Mouse (Mus musculus) embryonic facial prominence, embryonic 13.5 days (tissue): ENCODE results near the gene Rpp21. TPM values are rescaled to one million over a fixed set of nuclear protein-coding genes. Genes with fewer than 3 reads are reported as not detected.
"Not testable (repeated sequence)": the region's sequence is repeated elsewhere in the genome, so short reads cannot be mapped to it uniquely, and the experiment has no call there.

Experiments
- ATAC-seq: fragments of 200-750 bp; cut with Nextera tagmentation; 2 replicates; pipeline ENCODE4 v1.8.0; 2017; ENCODE audit warnings: low read depth; ENCODE audit not compliant: insufficient number of reproducible peaks, insufficient read depth, low FRiP score, low TSS enrichment
- H3K27ac ChIP-seq: fragments of 300-500 bp; sonication (generic); 2 replicates; pipeline ENCODE4 v1.5.1; 2015; ENCODE audit warnings: moderate library complexity, mild to moderate bottlenecking, inconsistent platforms
- H3K27me3 ChIP-seq: fragments of 300-500 bp; sonication (generic); 2 replicates; pipeline ENCODE4 v1.6.1; 2015; ENCODE audit warnings: mild to moderate bottlenecking, inconsistent platforms
- H3K36me3 ChIP-seq: fragments of 300-500 bp; sonication (generic); 2 replicates; pipeline ENCODE4 v1.6.1; 2015; ENCODE audit warnings: mild to moderate bottlenecking, inconsistent platforms
- H3K4me1 ChIP-seq: fragments of 300-500 bp; sonication (generic); 2 replicates; pipeline ENCODE4 v1.6.1; 2015; ENCODE audit warnings: inconsistent platforms
- H3K4me2 ChIP-seq: fragments of 300-500 bp; sonication (generic); 2 replicates; pipeline ENCODE4 v1.6.1; 2015; ENCODE audit warnings: moderate library complexity, mild to moderate bottlenecking, inconsistent platforms
- H3K4me3 ChIP-seq: fragments of 300-500 bp; sonication (generic); 2 replicates; pipeline ENCODE4 v1.5.1; 2015; ENCODE audit warnings: mild to moderate bottlenecking, inconsistent platforms
- H3K9ac ChIP-seq: fragments of 300-500 bp; sonication (generic); 2 replicates; pipeline ENCODE4 v1.6.1; 2015; ENCODE audit warnings: mild to moderate bottlenecking, inconsistent platforms
- H3K9me3 ChIP-seq: fragments of 300-500 bp; sonication (generic); 2 replicates; pipeline ENCODE4 v1.6.1; 2016; ENCODE audit warnings: inconsistent platforms
- WGBS: fragments of 180-500 bp; shearing (Covaris S2); methylation state at CpG from one replicate; pipeline ENCODE4 v1.1.7; 2015; ENCODE audit warnings: mixed read lengths; 5-methylcytosine and 5-hydroxymethylcytosine counted together
- polyA plus RNA-seq: library from polyadenylated mRNA; unstranded; fragments of >200 nt; fragmentation: Nextera tagmentation; extraction: Ambion mirVana; gene quantifications from 2 replicates; pipeline ENCODE4 v1.2.1, GENCODE M21; 2015

Gene Rpp21
- polyA plus RNA-seq, 1 experiment from 2014 or later = 118 TPM

DNA sequence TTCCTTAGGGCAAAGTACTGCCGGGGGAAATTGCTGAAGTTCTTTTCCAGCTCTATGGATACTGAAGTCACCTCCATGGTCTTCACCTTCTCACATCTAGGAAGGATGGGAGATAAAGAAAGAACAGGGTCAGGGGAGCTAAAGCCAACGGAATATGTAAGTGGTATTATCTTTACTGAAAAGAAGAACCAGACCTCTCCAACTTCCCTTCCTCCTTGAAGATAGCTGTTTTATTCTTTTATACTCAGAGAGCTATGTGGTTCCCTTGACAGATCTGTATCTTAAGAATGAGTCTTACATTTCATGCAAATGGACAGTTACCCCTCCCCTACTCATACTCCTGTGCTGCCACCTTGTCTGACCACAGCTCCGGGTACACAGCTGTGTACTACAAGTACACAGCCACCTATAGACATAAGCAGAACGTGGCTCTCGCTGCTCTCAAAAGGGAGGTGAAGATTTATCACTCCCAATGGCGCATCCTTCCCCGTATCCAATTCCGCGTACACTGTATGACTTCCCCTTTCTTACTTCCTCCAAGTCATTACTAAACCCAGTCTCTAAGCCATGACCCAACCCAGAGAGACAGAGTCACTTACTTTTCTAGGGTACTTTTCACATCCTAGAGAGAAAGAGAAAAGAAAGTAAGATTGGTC lies 3.8 kb upstream of the Rpp21 start:
- no peak overlapping the region for H3K4me2 ChIP-seq
- peaks cover 4% of the 10 kb centered on the region for H3K4me1 ChIP-seq
- H3K9ac ChIP-seq = no peak overlapping the region
- H3K36me3 ChIP-seq = peaks cover 72% of the 10 kb centered on the region
- no peaks in the 10 kb centered on the region for H3K9me3 ChIP-seq
- H3K27me3 ChIP-seq = no peaks in the 10 kb centered on the region
- H3K27ac ChIP-seq = no peak overlapping the region
- ATAC-seq = no peak
- H3K4me3 ChIP-seq = no peak overlapping the region
- 89% methylated on average over 9 of the region's 9 CpGs for WGBS

DNA sequence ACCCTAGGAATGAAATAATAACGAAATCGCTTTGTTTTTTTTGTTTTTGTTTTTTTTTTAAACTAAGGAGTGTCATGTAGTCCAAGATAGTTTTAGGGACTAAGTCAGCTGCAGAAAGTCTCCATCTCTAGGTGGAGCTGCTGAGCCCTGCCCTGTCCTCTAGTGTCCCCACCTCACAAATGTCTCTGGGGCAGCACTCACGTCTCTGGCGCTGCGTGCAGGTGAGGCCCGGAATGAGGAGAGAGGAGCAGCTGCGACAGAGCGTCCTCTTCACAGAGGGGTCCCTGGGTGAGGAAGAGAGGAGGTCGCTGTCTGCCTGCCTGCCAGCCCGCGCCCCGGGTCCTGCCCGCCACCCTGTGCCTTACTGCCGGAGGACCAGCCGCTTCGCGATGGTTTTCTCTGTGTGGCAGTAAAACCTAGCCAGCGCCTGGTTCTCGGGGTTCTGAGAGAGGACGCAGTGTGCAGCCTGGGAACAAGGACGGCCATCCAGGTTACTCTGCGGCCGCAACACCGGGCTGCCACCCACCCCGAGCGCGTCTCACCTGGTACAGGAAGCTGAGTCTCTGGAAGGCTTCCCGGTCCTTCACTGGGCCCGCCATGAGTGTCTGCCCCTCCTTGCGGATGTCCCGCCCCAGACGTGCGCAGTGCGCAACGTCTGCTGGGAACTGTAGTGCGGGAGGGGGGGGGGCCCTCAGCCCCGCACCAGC lies 475 bp downstream of the Rpp21 start:
- peak; percentile 92 for ATAC-seq
- under 1% methylated on average over 37 of the region's 37 CpGs for WGBS
- peaks cover 6% of the 10 kb centered on the region for H3K4me1 ChIP-seq
- H3K27ac ChIP-seq = peak overlapping the region; percentile 85
- no peaks in the 10 kb centered on the region for H3K9me3 ChIP-seq
- peak overlapping the region; percentile 87 for H3K9ac ChIP-seq
- peaks cover 39% of the 10 kb centered on the region for H3K36me3 ChIP-seq
- H3K4me3 ChIP-seq = peak overlapping the region; percentile 79
- H3K27me3 ChIP-seq = peaks cover 4% of the 10 kb centered on the region
- peak overlapping the region; percentile 60 for H3K4me2 ChIP-seq

DNA sequence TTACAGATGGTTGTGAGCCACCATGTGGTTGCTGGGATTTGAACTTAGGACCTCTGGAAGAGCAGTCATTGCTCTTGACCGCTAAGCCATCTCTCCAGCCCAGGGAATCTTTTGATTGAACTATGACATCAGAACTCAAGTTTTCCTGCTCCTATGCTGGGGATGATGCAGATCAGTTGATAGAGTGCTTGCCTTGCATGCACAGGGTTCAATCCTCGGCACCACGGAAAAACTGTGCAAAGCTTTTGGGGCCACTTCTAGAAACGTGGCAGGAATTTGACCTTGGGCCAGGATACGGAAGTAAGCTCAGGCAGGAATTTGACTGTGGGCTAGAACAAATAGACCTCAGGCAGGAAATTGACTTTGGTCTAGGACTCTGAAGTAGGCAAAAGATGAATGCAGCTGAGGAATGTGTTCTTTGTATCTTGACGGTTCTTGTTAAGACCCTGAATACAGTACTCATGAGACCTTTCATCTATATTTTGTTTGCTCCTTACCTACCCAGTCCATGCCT lies 4.7 kb downstream of the Rpp21 start:
- H3K4me3 ChIP-seq = no peak overlapping the region
- 51% methylated on average over 6 of the region's 6 CpGs for WGBS
- H3K36me3 ChIP-seq = peaks cover 6% of the 10 kb centered on the region; the same call in 1 of the 2 replicates
- H3K4me2 ChIP-seq = no peak overlapping the region
- peaks cover 37% of the 10 kb centered on the region for H3K27me3 ChIP-seq
- no peak for ATAC-seq
- no peak overlapping the region for H3K27ac ChIP-seq
- H3K9me3 ChIP-seq = no peaks in the 10 kb centered on the region
- H3K9ac ChIP-seq = no peak overlapping the region
- peaks cover 12% of the 10 kb centered on the region for H3K4me1 ChIP-seq

DNA sequence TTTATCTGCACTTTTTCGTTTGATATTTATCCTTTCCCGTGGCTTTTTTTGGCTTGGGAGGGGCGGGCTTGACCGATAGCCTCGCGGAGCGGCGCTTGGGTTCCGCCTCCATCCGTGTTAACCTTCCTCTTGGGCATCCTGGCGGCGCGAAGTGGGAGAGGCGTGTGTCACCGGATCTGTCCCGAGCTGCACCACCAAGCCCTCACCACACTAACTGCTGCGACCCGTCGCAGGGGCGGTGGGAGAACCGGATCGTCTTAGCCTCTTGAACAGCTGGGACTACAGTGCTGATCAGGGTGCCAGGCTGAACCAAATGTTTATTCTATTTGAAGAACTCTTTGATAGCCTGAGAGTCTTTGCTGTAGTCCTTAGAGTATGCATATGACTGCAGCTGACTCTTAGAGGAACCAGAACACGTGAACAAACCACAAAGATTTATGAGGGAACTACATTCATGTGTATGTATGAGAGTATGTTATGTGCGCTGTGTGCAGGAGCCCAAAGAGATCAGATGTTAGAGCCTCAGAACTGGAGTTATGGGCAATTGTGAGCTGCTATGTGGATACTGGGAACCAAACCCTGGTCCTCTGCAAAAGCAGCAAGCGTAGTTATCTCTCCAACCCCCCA lies 5.5 kb downstream of the Rpp21 start:
- Histone ChIP-seq H3K4me2 (peak overlapping the region; percentile 47), H3K27ac (no peak overlapping the region), H3K9ac (no peak overlapping the region), H3K27me3 (peaks cover 43% of the 10 kb centered on the region), H3K4me3 (no peak overlapping the region), H3K9me3 (no peaks in the 10 kb centered on the region), H3K36me3 (peaks cover 6% of the 10 kb centered on the region; the same call in 1 of the 2 replicates), H3K4me1 (peaks cover 12% of the 10 kb centered on the region)
- no peak for ATAC-seq
- 9% methylated on average over 25 of the region's 25 CpGs for WGBS

DNA sequence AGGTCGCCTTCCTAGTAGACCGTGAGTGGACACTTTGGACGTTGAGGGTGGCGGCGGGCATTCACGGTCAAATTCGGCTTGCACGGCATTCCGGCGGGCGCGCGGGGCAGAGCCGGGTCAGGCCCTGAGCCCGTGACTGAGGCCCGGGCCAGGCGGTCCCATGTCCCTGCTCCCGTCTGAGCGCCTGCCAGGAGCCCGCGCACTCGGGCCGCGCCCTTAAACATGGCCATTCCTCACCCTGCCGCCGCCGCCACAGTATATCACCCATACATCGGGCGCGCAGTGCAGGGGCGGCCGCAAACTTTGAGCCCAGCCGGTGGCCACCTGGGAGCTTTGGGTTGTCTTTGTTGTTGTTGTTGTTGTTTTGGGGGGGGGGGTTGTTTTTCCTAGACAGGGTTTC lies 9.0 kb downstream of the Rpp21 start:
- no peak overlapping the region for H3K27ac ChIP-seq
- no peaks in the 10 kb centered on the region for H3K36me3 ChIP-seq
- 33% methylated on average over 33 of the region's 33 CpGs for WGBS
- H3K9me3 ChIP-seq = no peaks in the 10 kb centered on the region
- no peak overlapping the region for H3K4me3 ChIP-seq
- no peak overlapping the region for H3K9ac ChIP-seq
- H3K27me3 ChIP-seq = peaks cover 46% of the 10 kb centered on the region
- ATAC-seq = no peak
- 0 out of 2 replicates have a peak overlapping the region, but pooled peaks have one; percentile 2 for H3K4me2 ChIP-seq
- 0 out of 2 replicates have a peak, but pooled peaks cover 6% of the 10 kb centered on the region for H3K4me1 ChIP-seq

DNA sequence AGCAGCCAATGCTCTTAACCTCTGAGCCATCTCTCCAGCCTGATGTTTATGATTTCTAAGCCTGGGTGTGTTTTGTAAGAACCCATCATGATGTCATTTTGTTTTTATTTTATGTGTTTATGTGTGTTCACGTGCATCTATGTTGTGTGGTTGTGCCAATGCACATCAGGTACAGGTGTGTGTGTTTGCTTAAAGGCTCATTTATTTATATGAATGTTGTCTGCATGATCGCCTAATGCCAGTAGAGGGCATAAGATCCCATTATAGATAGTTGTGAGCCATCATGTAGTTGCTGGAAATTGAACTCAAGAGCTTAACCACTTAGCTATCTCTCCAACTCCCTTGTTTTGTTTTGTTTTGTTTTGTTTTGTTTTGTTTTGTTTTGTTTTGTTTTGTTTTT lies 12.1 kb downstream of the Rpp21 start:
- H3K4me1 ChIP-seq = peaks cover 5% of the 10 kb centered on the region
- WGBS = 86% methylated on average over 2 of the region's 2 CpGs
- no peak overlapping the region for H3K27ac ChIP-seq

DNA sequence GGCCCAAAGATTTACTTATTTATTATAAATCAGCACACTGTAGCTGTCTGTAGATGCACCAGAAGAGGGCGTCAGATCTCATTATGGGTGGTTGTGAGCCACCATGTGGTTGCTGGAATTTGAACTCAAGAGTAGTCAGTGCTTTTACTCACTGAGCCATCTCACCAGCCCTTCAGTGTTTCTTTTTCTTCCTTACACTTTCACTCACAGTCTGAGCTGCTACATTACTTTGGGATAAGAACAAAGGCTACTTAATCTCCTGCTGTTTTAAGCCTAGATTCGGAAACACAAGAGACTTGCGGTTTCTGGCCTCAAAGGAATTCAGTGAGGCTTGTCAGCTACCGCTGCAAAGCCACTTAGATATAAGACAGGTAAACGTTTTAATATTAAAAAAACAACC lies 13.8 kb downstream of the Rpp21 start:
- ATAC-seq = no peak
- no peaks in the 10 kb centered on the region for H3K9me3 ChIP-seq
- no peaks in the 10 kb centered on the region for H3K36me3 ChIP-seq
- H3K4me1 ChIP-seq = peaks cover 10% of the 10 kb centered on the region
- H3K9ac ChIP-seq = no peak overlapping the region
- no peak overlapping the region for H3K4me2 ChIP-seq
- no peak overlapping the region for H3K27ac ChIP-seq
- no peak overlapping the region for H3K4me3 ChIP-seq
- peaks cover 19% of the 10 kb centered on the region for H3K27me3 ChIP-seq
- WGBS = 23% methylated on average over 5 of the region's 5 CpGs

More for the DNA sequence above, 12.1 kb downstream of the Rpp21 start:
- H3K36me3 ChIP-seq = no peaks in the 10 kb centered on the region
- H3K4me2 ChIP-seq = no peak overlapping the region
- H3K27me3 ChIP-seq = peaks cover 29% of the 10 kb centered on the region
- no peak for ATAC-seq
- no peak overlapping the region for H3K9ac ChIP-seq
- no peak overlapping the region for H3K4me3 ChIP-seq
- no peaks in the 10 kb centered on the region for H3K9me3 ChIP-seq

DNA sequence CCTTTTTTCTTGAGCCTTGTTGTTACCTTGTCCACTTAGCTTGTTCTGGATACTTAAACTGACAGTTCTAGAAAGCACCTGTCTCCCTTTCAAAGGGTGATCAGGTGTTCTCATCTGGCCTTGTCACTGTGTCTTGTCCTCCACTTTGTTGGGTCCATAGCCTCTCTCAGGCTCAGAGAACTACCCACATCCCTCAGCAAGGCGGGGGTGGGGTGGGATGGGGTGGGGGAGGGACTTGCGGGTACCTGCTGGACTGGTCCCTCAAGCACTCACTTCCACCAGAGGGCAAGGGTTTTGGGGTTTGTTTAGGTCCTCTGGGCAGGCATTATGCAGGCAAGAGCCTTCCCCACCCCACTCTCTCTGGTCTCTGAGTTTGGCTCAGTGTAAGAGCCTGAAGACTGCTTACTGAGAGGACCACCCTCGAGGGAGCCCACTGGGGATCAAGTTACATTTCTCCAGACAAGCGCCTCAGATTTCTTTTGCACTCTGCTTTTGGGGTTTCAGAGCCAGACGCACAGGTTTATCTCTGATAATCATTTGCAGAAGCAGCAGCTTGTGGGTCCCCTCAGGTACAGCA lies 17.1 kb downstream of the Rpp21 start:
- H3K4me3 ChIP-seq = no peak overlapping the region
- no peaks in the 10 kb centered on the region for H3K9me3 ChIP-seq
- peaks cover 17% of the 10 kb centered on the region for H3K4me1 ChIP-seq
- H3K36me3 ChIP-seq = no peaks in the 10 kb centered on the region
- H3K9ac ChIP-seq = no peak overlapping the region
- H3K27ac ChIP-seq = peak overlapping the region; percentile 39; the same call in 1 of the 2 replicates
- peak overlapping the region; percentile 30 for H3K4me2 ChIP-seq
- H3K27me3 ChIP-seq = peaks cover 30% of the 10 kb centered on the region
- peak; percentile 72 for ATAC-seq
- WGBS = 5% methylated on average over 5 of the region's 5 CpGs

DNA sequence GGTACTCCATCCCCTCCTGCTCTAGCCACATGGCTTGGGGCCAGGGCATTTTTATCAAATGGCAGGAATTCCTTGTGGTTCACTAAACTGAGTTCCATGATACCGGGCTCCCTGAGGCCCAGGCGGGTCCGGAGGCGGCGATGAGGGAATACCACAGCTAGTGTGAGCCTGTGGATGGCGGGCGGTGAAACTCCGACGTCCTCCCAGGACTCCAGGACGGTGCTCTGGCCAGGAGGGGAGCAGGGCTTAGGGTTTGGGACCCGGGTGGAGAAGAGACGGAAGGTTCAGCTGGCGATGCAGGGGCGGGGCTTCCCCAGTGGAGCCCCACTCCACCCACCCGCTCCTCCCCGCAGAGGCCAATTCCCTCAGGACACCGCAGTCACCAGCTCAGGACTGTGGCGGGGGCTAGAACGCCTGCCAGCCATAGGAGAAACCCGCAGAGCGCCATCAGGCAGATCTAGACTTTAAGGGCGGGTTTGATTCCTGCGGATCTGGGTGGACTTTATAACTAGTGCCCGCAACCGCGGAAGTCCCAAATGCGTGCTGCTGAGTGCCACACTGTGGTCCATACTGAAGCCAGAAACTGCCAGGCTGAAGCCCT lies 20.4 kb downstream of the Rpp21 start:
- 0 out of 2 replicates have a peak overlapping the region, but pooled peaks have one; percentile 34 for H3K27ac ChIP-seq
- H3K36me3 ChIP-seq = no peaks in the 10 kb centered on the region
- peak; percentile 70; the same call in 1 of the 2 replicates for ATAC-seq
- peaks cover 37% of the 10 kb centered on the region for H3K27me3 ChIP-seq
- WGBS = 3% methylated on average over 27 of the region's 27 CpGs
- H3K4me3 ChIP-seq = peak overlapping the region; percentile 36
- H3K4me2 ChIP-seq = peak overlapping the region; percentile 59
- H3K9ac ChIP-seq = 0 out of 2 replicates have a peak overlapping the region, but pooled peaks have one; percentile 54
- no peaks in the 10 kb centered on the region for H3K9me3 ChIP-seq
- peaks cover 17% of the 10 kb centered on the region for H3K4me1 ChIP-seq

DNA sequence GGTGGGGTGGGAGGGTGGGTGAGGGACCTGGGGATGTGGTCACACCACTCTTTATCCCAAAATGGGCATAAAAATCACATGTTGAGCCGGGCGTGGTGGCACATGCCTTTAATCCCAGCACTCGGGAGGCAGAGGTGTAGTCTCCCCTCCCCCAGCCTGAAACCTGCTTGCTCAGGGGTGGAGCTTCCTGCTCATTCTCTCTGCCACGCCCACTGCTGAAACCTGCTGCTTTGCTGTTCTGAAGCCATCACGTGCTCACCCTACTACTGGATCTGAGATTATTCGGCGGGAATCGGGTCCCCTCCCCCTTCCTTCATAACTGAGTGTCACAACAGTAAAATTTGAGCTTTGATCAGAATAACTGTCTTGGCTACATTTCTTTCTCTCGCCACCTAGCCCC lies 22.6 kb downstream of the Rpp21 start:
- not testable (repeated sequence) for H3K9ac ChIP-seq, H3K36me3 ChIP-seq, H3K27ac ChIP-seq, H3K4me3 ChIP-seq, ATAC-seq, H3K4me2 ChIP-seq, H3K4me1 ChIP-seq, H3K9me3 ChIP-seq
- peaks cover 37% of the 10 kb centered on the region for H3K27me3 ChIP-seq
- WGBS = 17% methylated on average over 9 of the region's 9 CpGs

DNA sequence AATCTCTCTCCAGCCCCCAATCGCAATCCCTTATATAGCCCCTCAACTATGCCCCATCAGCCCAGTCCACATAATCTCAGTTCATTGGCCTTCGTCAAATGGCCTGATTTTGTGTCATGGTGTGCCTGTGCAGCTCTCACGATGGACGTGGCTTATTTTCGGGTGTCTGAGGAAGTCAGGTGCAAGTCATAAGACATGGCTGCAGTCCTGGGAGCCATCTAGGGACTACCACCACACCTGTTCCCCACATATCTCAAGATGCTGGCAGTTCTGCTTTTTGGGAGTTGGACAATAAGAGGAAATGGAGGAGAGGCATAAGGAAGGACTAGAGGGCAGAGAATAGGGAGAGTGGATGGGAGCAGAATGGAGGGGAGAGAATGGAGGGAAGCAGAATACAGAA lies 24.3 kb downstream of the Rpp21 start:
- no peaks in the 10 kb centered on the region for H3K36me3 ChIP-seq
- H3K4me2 ChIP-seq = no peak overlapping the region
- peaks cover 32% of the 10 kb centered on the region for H3K27me3 ChIP-seq
- ATAC-seq = no peak
- WGBS = 82% methylated on average over 5 of the region's 5 CpGs
- H3K4me3 ChIP-seq = no peak overlapping the region
- no peak overlapping the region for H3K27ac ChIP-seq
- no peaks in the 10 kb centered on the region for H3K9me3 ChIP-seq
- H3K4me1 ChIP-seq = peaks cover 8% of the 10 kb centered on the region
- no peak overlapping the region for H3K9ac ChIP-seq
